Mouse (Mus musculus) adrenal gland, adult 18-20 months (tissue): ENCODE measurements at regions not wholly inside any gene's neighbourhood (a gene's known extent, or its start where the extent isn't known, plus 50 kb on each side); places are given as distances from the start of the nearest gene placed in this dataset.

ENCODE experiments used
- DNase-seq, 2 experiments: peaks; one replicate each; pipeline ENCODE4 v3.0.0; 2021 to 2022; ENCODE audit warnings: low spot score in 2 of 2

DNA sequence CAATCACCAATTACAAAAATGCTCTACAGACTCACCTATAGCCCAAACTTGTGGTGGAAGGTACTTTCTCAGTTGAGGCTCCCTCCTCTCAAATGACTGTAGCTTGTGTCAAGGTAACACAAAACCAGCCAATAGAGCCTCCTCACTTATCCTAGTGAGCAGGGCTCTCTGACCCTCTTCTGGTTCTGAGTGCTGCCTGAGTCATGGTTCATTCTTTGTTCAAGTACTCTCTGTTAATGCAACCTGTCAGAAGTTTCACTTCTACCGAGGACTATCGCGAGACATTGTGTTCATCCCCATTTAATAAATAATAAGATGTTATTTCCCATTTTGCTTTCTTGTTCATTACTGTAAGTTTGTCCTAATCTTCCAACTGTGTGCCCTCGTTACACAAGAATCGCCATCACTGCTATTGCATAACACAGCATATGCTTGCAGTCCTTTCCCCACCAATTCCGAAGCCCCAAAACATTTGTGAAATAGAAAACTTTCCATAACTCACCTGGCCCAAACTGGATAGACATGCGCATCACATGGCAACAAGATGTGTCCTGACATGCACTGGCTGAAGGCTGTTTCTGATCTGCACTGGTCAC lies 59.6 kb upstream of the Nabp1 start:
- DNase-seq, result no peak

- no peak for DNase-seq
These were observed 57.9 kb upstream of the Nabp1 start for GRCm38 (mm10) chr1:51536076-51536475.

DNA sequence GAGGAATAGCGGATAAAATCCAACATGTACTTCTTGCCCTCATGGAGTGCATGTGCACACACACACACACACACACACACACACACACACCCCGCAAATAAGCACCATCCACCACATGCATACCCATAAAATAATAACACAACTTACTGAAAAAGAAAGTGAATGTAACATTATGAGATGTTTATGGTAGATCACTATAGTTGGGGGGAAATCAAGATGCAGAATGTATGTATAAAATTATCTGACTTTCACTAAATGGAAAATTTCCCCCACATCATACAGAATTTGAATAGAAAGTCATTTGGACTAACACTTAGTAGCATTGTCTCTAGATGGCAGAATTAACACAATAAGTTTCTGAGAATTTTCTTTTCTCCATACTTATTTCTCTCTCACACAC lies 57.2 kb upstream of the Nabp1 start:
- DNase-seq, result no peak

DNA sequence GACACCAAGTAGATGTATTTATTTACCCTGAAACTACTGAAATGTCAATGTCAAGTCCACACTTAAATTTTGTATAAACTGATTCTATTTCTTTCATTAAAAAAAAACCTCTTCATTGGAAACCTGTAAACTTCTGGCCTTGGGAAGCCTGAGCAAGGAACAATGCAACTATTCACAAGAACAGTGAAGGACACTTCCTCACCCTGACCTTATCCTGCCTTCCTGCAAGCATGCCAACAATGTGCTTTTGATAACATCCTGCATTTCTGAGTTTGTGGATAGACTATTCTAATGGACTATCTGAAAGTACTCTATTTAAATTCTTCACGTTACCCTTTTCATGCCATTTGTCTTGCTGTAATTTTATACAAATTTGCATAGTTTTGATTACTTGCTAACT lies 53.1 kb upstream of the Nabp1 start:
- DNase-seq, result no peak

GRCm38 (mm10) chr1:51530191-51530926 lies 52.1 kb upstream of the Nabp1 start:
- no peak for DNase-seq

GRCm38 (mm10) chr1:51529653-51530052 lies 51.4 kb upstream of the Nabp1 start:
- no peak for DNase-seq

DNA sequence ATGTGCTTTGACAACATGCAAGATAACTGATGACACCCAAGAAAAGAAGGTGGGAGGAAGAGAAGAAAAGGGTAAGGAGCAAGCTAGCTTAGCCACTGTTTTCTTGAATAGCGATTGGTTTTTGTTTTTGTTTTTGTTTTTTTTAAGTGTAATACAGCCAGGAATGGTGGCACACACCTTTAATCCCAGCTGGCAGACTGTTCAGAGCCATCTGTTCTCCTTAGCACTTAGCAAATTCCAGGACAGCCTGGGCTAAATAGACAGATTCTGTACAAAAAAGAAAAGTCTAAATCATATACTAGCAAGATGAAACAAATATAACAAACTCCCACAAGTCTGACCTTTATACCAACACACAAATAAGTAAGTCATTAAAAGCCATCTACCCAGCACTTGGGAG lies 50.4 kb upstream of the Nabp1 start:
- DNase-seq, result no peak
